Mouse (Mus musculus): ENCODE results near the gene Ap2m1. TPM values are rescaled to one million over a fixed set of nuclear protein-coding genes. Genes with fewer than 3 reads are reported as not detected.

Gene Ap2m1
- polyA plus RNA-seq, 1 experiment = 241 TPM

DNA sequence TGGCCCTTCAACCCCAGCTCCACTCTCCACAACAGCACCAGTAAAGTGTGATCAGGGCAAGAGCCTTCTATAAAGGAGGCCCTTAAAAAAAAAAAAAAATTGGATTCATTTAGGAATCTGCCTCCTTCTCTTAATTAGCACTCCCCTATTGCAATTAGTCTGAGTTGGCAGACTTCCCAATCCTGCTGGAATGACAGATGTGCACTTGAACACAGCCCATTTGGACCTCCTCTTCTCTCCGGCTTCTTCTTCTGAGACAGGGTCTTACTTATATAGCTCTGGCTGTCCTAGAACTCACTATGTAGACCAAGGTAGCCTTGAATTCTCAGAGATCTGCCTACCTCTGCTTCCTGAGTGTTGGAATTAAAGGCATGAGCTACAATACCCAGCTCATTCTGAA, 5.9 kb upstream of the Ap2m1 start:
- peaks cover 26% of the 10 kb centered on the region for H3K36me3 ChIP-seq (ENCODE audit: control insufficient read depth, insufficient read depth, low read length)

GRCm38 (mm10) chr16:20530941-20531340, 4.3 kb upstream of the Ap2m1 start:
- H3K27me3 ChIP-seq (ENCODE audit: control insufficient read depth, insufficient read depth, low read length) = no peaks in the 10 kb centered on the region
- H3K4me3 ChIP-seq (ENCODE audit: extremely low read depth, insufficient read depth, insufficient read length) = no peak overlapping the region
- H3K36me3 ChIP-seq (ENCODE audit: control insufficient read depth, insufficient read depth, low read length) = peaks cover 23% of the 10 kb centered on the region
- no peaks in the 10 kb centered on the region; the same call in 1 of the 2 replicates for H3K4me1 ChIP-seq (ENCODE audit: control insufficient read depth, insufficient read depth, insufficient read length)
- no peak overlapping the region for H3K27ac ChIP-seq (ENCODE audit: insufficient read depth, low read length)
- 97% methylated on average over 20 of the region's 20 CpGs for WGBS
- no peak for TF ChIP-seq CTCF (IDR thresholded peaks at IDR 0.05; ENCODE audit: extremely low read depth, insufficient read depth, insufficient read length, insufficient replicate concordance)
- TF ChIP-seq POLR2A (IDR thresholded peaks at IDR 0.05; ENCODE audit: low read depth, low read length) = no peak
- no peak for DNase-seq (ENCODE audit: low read depth in 1 of 2, low spot score in 2 of 2)

More for the DNA sequence above, 5.9 kb upstream of the Ap2m1 start:
- no peaks in the 10 kb centered on the region for H3K27me3 ChIP-seq (ENCODE audit: control insufficient read depth, insufficient read depth, low read length)
- TF ChIP-seq CTCF (IDR thresholded peaks at IDR 0.05; ENCODE audit: extremely low read depth, insufficient read depth, insufficient read length, insufficient replicate concordance) = no peak
- TF ChIP-seq POLR2A (IDR thresholded peaks at IDR 0.05; ENCODE audit: low read depth, low read length) = no peak
- H3K4me1 ChIP-seq (ENCODE audit: control insufficient read depth, insufficient read depth, insufficient read length) = no peaks in the 10 kb centered on the region
- no peak for DNase-seq (ENCODE audit: low read depth in 1 of 2, low spot score in 2 of 2)
- 92% methylated on average over 1 of the region's 1 CpGs for WGBS
- no peak overlapping the region for H3K27ac ChIP-seq (ENCODE audit: insufficient read depth, low read length)
- H3K4me3 ChIP-seq (ENCODE audit: extremely low read depth, insufficient read depth, insufficient read length) = no peak overlapping the region

- no peak for TF ChIP-seq CTCF (IDR thresholded peaks at IDR 0.05; ENCODE audit: extremely low read depth, insufficient read depth, insufficient read length, insufficient replicate concordance)
- no peak for TF ChIP-seq POLR2A (IDR thresholded peaks at IDR 0.05; ENCODE audit: low read depth, low read length)
- no peak overlapping the region for H3K27ac ChIP-seq (ENCODE audit: insufficient read depth, low read length)
- WGBS = 36% methylated on average over 10 of the region's 10 CpGs
- no peaks in the 10 kb centered on the region for H3K27me3 ChIP-seq (ENCODE audit: control insufficient read depth, insufficient read depth, low read length)
- no peak for DNase-seq (ENCODE audit: low read depth in 1 of 2, low spot score in 2 of 2)
- peaks cover 5% of the 10 kb centered on the region; the same call in 1 of the 2 replicates for H3K4me1 ChIP-seq (ENCODE audit: control insufficient read depth, insufficient read depth, insufficient read length)
- no peak overlapping the region for H3K4me3 ChIP-seq (ENCODE audit: extremely low read depth, insufficient read depth, insufficient read length)
- peaks cover 24% of the 10 kb centered on the region for H3K36me3 ChIP-seq (ENCODE audit: control insufficient read depth, insufficient read depth, low read length)
These were observed 522 bp upstream of the Ap2m1 start for GRCm38 (mm10) chr16:20534617-20535295.

GRCm38 (mm10) chr16:20536081-20536665, 895 bp downstream of the Ap2m1 start:
- WGBS = 34% methylated on average over 9 of the region's 9 CpGs
- TF ChIP-seq POLR2A (IDR thresholded peaks at IDR 0.05; ENCODE audit: low read depth, low read length) (no peak), CTCF (IDR thresholded peaks at IDR 0.05; ENCODE audit: extremely low read depth, insufficient read depth, insufficient read length, insufficient replicate concordance) (no peak)
- H3K27me3 ChIP-seq (ENCODE audit: control insufficient read depth, insufficient read depth, low read length) = no peaks in the 10 kb centered on the region
- H3K4me1 ChIP-seq (ENCODE audit: control insufficient read depth, insufficient read depth, insufficient read length) = peaks cover 5% of the 10 kb centered on the region; the same call in 1 of the 2 replicates
- peak overlapping the region; percentile 75; the same call in 1 of the 2 replicates for H3K27ac ChIP-seq (ENCODE audit: insufficient read depth, low read length)
- peaks cover 26% of the 10 kb centered on the region for H3K36me3 ChIP-seq (ENCODE audit: control insufficient read depth, insufficient read depth, low read length)
- peak overlapping the region; percentile 74 for H3K4me3 ChIP-seq (ENCODE audit: extremely low read depth, insufficient read depth, insufficient read length)
- no peak for DNase-seq (ENCODE audit: low read depth in 1 of 2, low spot score in 2 of 2)

- H3K4me3 ChIP-seq (ENCODE audit: extremely low read depth, insufficient read depth, insufficient read length) = no peak overlapping the region
- DNase-seq (ENCODE audit: low read depth in 1 of 2, low spot score in 2 of 2) = no peak
- H3K36me3 ChIP-seq (ENCODE audit: control insufficient read depth, insufficient read depth, low read length) = peaks cover 27% of the 10 kb centered on the region
- H3K27ac ChIP-seq (ENCODE audit: insufficient read depth, low read length) = 0 out of 2 replicates have a peak overlapping the region, but pooled peaks have one; percentile 12
- TF ChIP-seq CTCF (IDR thresholded peaks at IDR 0.05; ENCODE audit: extremely low read depth, insufficient read depth, insufficient read length, insufficient replicate concordance) (no peak), POLR2A (IDR thresholded peaks at IDR 0.05; ENCODE audit: low read depth, low read length) (no peak)
- peaks cover 5% of the 10 kb centered on the region; the same call in 1 of the 2 replicates for H3K4me1 ChIP-seq (ENCODE audit: control insufficient read depth, insufficient read depth, insufficient read length)
- no peaks in the 10 kb centered on the region for H3K27me3 ChIP-seq (ENCODE audit: control insufficient read depth, insufficient read depth, low read length)
- 62% methylated on average over 5 of the region's 5 CpGs for WGBS
These were observed 1.8 kb downstream of the Ap2m1 start for GRCm38 (mm10) chr16:20537071-20537471.

DNA sequence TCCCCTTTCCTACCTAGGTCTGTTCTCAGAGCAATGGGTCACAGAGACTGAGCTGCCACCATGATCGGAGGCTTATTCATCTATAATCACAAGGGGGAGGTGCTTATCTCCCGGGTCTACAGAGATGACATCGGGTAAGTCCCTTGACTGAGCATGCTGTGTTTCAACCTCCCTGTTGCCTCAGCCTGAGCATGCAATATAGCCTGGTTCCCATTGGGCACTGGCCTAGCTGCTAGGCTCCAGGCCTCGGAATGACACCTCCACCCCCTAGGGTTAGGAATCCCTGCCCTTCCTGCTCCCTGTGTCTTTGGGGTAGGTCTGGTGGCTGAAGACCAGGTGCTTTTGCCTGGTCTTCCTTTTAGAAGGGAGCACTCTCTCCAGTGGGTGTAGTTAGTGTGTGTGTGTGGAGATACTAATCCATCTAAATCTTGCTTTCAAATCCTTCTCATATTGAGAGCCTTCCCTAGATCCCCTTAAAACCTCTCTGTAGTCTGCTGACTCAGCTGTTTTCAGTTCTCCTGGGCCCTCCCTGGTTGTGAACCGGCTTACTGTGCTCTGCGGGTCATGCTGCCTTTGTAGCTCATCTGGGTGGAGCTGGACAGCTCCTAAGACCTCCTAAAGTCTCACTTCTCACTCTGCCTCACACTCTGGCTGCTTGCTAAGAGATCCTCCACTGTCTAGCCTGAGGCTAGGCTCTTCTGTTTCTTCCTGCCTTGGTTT, 2.5 kb downstream of the Ap2m1 start:
- no peak overlapping the region for H3K27ac ChIP-seq (ENCODE audit: insufficient read depth, low read length)
- H3K4me3 ChIP-seq (ENCODE audit: extremely low read depth, insufficient read depth, insufficient read length) = no peak overlapping the region
- H3K27me3 ChIP-seq (ENCODE audit: control insufficient read depth, insufficient read depth, low read length) = no peaks in the 10 kb centered on the region
- H3K36me3 ChIP-seq (ENCODE audit: control insufficient read depth, insufficient read depth, low read length) = peaks cover 31% of the 10 kb centered on the region
- peaks cover 5% of the 10 kb centered on the region; the same call in 1 of the 2 replicates for H3K4me1 ChIP-seq (ENCODE audit: control insufficient read depth, insufficient read depth, insufficient read length)
- 65% methylated on average over 6 of the region's 6 CpGs for WGBS
- DNase-seq (ENCODE audit: low read depth in 1 of 2, low spot score in 2 of 2) = no peak
- TF ChIP-seq CTCF (IDR thresholded peaks at IDR 0.05; ENCODE audit: extremely low read depth, insufficient read depth, insufficient read length, insufficient replicate concordance) (no peak), POLR2A (IDR thresholded peaks at IDR 0.05; ENCODE audit: low read depth, low read length) (no peak)

Data from spleen, adult 2 months (tissue).